Mouse (Mus musculus) stomach, postnatal 0 days (tissue): ENCODE results near the gene Myo7a.

Experiments used
- CTCF ChIP-seq: IDR thresholded peaks from 2 replicates; pipeline ENCODE4 v1.5.1; 2016; ENCODE audit warnings: antibody characterized with exemption, low read depth, mild to moderate bottlenecking, moderate library complexity
- EP300 ChIP-seq: optimal IDR thresholded peaks from 2 replicates; pipeline ENCODE3; 2016; ENCODE audit warnings: antibody characterized with exemption

DNA sequence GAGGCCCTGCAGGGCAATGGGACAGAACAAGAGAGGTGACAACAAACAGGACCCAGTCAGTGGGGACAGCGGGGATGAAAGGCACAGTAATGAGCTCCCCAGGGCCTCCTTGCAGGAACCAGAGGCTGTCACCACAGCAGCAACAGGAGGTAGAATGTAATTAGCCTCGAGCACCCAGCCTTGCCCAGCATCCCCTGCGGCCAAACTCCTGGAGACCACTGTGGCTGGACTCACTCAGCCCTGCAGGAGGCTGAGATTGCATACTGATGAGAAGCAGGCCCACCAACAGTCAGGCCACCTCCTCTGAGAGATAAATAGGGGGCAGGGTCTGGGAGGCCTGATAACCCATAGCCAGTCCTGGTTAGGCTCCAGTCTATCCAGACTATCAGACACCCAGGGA is 30.5 kb upstream of the Myo7a start:
- TF ChIP-seq CTCF (no peak), EP300 (no peak)
